Mouse (Mus musculus): Measurements from ENCODE around the gene Ano6. TPM values are rescaled to one million over a fixed set of nuclear protein-coding genes. Genes with fewer than 3 reads are reported as not detected.

Ano6 gene
- total RNA-seq, 2 experiments from 2014 or later, result 26.7 TPM

DNA sequence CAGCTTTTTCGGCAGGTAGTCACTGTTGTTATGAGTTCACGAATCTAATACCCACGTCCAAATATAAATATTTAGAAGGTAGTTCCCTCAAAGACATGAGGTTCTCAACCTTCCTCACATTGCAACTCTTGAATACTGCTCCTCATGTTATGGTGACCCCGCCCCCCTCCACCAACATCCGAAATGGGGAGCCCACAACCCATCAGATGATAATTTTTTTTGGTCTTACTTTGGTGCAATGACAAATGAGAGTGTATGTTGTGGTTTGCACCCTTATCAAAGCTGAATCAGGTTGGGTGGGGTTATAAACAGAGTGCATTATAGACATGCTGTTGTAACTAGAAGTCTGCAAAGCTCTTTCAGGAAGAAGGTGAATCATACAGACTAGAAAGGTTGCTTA lies 99.7 kb downstream of the Ano6 start:
- DNase-seq, result no peak

DNA sequence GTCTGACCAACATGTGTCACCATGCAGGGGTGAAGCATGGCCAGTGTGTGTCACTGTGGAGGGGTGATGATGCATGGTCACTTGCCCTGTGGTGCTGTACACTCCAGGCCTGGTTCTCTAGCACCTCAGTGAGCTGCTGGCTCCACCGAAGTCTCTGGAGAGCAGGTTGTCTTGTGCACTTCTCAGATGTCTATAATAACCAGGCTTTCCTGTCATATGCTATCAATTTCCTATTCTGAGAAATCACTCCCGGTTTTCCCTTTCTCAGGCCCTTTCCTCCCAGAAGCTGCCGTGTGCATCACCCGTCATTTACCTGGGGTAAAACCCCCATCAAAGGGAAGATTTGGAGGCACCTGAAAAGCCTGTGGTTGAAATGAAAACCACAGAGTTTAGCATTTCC lies 101.5 kb downstream of the Ano6 start:
- no peak for DNase-seq

DNA sequence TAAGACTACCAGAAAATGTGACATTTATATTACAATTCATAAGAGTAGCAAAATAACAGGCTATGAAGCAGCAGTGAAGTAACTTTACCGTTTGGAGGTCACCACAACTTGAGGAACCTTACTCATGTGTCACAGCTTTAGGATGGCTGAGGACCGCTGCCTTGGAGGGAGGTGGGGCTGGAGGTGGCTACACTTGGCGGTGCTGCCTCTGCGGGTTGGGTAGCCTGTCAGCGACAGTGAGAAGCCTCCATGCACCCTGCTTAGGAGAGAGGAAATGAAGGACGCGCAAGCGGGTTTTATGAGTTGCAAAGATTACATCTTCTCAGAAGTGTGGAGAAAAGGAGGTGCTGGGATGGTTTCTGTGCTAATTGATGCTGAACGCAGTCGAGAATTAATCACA lies 102.3 kb downstream of the Ano6 start:
- no peak for DNase-seq

DNA sequence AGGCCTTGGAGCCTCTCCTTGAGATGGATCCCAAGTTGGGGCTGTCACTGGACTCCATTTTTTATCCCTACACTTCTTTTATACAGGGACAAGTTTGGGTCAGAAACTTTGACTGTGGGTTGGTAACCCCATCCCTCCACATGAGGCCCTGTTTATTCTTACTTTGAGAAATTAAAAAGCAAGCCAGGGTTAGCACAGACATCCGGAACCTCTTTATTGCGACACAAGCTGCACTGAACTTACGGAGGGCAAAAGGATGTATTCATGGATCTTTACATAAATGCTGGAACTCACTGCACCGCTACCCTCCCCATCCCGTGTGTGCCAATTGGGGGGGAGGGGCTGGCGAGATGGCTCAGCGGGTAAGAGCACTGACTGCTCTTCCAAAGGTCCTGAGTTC lies 105.1 kb downstream of the Ano6 start:
- DNase-seq, result no peak

DNA sequence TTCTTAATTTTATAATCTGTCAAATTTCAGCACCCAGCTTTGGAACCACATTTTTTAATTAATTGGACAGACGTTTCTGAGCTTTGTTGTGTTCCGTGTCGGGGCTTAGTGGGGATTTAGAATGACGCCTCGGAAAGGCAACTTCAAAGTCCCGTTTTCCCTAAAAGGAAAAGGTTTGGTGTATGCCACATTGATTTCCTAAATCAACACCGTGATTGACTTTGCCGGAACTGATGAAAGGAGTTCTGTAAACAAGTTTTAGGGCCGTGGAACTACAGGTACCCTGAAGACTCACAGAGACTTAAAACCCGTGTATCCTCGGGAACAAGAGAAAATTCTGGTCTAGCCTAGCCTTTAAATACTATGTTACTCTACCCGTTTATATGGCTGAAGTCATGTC lies 107.0 kb downstream of the Ano6 start:
- no peak for DNase-seq

DNA sequence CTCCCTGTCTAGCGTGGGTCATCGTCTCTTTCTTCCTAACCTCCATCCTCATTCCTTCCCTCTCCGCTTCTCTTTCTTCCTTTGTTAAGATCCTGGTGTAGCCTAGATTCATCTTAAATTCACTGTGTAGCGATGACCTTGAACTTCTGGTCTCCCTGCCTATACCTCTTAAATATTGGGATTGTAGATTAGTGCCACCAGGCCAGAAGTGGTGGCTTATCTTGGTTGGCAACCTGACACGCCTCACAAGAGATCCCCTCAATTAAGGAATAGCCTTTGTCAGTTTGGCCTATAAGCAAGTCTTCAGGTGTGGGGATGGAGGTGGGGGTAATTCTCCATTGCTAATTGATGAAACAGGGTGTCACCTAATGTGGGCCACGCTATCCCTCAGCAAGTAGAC lies 107.8 kb downstream of the Ano6 start:
- no peak for DNase-seq

DNA sequence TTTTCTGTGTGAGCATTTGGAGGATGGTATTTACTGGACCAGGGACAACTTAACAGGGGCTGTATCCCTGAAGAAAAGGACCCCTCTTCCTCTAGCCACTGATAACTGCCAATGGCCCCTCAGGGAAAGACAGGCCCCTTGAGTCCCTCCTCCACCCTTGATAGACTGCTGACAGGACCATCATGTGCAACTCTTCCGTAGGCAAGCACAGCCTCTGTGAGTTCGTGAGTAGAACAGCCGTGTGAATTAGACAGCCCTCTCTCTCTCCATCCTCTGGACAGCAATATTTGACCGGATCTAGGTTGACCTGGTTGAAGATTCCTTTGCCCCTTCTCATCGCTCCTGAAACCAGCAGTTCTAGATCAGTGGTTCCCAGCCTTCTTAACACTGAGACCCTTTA lies 111.8 kb downstream of the Ano6 start:
- DNase-seq, result no peak

DNA sequence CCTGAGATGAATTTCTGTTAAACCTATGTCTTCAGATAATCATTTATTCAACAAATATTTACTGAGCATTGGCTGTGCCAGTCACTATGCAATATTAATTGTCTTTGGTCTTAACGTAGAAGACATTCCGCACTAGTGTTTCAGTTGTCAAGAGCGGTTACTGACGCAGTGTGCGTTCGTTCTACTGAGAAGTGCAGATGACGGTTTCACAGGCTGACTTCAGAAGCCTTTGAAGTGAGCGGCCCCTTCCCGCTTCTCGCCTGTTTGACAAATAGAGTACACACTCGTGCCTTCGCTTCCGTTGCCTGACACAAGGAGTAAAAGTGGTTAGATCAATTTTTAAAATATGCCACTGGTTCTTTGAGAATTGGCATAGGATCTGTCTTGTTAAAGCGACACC lies 113.6 kb downstream of the Ano6 start:
- DNase-seq, result no peak

DNA sequence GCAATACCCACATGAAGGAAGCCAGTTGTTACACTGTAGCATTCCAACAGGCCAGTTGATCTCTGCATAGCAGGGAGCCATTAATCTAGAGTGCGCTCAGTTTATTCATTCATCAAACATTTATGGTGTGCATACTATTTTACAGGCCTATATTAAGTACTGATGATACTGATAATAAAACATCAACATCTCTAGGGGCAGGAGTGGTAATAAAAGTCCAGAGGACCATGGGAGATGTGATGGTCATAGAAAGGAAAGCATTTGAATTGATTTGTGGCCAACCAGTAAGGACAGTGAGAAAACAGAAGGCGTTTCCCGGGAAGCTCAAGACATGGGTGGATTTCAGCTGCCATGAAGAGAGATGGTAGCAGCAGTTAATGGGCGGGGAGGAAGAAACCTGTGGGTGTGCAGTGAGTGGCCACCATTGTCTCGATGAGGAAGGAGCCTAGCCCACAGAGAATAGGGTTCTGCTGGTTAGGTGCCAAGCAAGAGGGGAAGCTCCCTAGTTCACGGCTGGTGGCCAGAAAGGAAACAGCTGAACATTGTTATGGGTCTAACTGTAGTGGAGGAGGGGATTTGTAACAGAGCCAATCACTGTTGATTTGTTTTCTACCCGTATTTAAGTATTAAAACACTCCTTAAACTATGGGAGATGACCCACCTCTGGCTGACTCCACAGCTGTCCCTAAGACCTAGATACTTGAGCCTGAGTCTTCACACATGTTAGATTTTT lies 115.5 kb downstream of the Ano6 start:
- no peak for DNase-seq

DNA sequence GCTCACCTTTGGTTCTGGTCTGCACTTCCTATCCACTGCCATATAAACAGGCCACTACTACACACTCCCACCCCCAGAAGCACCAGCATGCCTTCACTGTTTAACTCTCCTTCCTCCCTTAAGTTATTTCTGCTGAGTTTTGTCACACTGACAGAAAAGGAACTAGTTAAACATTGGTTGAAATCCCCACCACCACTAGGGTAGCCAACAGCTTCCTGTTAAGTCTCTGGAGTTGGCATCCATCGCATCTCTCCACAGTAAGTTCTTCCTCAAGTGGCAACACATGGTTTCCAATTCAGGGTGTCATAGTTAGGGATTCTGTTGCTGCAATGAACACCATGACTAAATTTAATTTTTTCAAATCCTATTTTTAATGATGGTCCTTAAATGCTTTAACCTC lies 116.2 kb downstream of the Ano6 start:
- no peak for DNase-seq

DNA sequence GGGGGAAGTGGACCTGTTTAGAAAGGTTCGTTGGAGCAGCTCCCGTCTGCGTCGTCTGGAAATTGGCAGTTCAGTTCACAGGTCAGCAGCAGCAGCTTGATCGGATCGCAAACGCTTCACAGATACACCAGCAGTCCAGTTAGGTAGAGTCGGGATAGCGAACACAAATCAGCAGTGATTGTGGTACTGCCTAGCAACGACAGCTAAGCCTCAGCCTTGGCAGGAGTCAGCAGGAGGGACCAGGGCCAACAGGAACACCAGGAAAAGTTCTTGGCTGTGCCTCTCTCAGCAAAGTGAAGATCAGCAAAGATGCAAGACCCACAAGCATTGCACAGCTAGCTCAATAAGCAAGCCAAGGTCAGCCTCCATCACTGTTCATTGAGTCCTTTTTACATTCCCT lies 116.7 kb downstream of the Ano6 start:
- peak; percentile 56 to 64 for DNase-seq

DNA sequence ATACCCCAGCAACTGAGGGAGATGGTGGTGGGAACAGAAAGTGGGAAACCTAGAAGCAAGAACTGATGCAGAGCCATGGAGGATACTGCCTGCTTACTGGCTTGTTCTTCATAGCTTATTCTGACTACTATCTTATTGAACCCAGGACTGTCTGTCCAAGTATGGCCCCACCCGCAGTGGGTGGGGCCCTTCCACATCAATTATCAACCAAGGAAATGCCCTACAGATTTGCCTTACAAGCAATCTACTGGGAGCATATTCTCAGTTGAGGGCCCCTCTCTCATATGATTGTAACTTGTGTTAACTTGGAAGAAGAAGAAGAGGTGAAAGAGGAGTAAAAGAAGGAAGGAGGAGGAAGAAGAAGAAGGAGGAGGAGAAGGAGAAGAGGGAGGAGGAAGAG lies 117.3 kb downstream of the Ano6 start:
- DNase-seq, result no peak

DNA sequence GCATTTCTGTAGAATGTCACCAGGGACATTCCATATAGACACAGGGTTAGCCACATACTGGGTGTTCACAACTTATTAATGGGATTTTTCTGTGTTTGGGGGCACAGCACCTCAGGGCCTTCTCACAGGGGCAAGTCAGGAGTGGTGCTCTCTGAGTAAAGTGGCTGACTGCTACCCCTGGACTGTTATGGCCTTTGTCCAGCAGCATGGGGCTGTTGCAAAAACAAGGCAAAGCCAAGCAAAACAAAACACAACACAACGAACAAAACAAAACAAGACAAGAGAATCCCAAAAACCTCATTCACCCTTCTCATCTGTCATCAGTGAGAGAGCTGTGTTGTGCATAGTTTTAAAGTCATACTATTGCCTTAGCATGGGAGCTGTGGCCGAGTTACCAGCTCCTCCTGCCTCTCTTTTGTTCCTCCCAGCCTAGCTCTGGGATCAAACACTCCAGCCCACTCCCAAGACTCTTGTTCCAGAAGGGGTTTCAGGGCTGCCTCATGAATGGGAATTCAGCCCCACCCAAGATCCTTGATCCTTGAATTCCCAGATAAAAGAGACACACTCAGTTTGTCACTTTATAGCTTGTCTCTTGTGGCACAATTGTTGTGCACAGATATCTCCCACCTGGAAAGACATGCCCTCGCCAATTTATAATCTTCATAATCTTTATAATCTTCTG lies 119.6 kb downstream of the Ano6 start:
- DNase-seq, result no peak

DNA sequence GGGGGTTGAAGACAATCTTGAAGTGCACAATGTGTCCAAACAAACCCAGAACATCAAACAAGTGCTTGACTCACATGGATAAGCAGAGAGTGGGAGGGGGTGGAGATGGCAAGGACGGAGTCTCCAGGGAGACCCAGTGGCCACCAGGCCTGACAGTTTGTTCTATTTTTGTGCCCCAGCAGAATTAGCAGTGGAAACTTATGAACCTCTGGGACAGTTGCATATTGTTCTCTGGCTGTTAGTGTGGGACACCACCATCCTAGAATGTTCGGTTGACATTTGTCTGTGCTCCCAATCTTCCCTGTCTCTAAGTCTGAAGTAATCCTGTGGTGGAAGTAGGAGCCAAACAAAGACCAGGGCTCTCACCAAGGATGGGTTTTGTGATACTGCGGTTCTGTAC lies 124.3 kb downstream of the Ano6 start:
- no peak for DNase-seq

DNA sequence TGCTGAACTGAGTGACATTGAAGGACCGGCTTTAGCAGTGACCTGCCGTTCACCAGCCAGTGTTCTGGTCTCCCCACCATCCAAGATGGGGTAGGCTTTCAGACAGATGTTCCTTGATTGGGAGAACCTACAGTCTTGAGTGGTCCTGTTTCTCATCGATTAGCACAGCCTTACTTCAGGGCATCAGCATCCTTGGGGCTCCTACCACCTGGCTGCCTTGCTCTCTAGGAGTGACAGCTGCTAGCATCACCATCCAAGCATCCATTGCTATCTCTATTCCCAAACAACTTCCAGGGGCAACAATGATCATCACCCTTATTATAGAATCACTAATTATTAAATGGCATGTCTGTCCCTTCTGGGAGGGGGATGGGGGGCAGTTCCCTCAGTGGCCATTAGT lies 124.8 kb downstream of the Ano6 start:
- DNase-seq, result no peak

DNA sequence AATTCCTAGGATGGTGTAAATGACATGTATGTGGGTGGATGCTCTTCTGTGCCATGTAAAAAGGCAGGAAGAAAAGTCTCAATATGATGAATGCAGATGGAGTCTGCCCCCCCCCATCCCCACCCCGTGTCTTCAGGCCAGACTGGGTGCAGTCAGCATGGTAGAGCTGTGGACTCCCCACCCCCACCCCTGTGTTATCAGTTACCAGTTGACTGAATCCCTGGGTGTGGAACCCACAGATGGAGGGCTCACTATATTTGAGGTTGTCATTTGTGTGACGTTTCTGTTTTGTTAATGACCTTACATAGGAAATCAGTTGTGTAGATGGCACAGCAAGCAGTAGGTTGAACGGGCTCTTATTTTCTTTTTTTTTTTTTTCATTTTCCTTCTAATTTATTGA lies 126.7 kb downstream of the Ano6 start:
- DNase-seq, result no peak

DNA sequence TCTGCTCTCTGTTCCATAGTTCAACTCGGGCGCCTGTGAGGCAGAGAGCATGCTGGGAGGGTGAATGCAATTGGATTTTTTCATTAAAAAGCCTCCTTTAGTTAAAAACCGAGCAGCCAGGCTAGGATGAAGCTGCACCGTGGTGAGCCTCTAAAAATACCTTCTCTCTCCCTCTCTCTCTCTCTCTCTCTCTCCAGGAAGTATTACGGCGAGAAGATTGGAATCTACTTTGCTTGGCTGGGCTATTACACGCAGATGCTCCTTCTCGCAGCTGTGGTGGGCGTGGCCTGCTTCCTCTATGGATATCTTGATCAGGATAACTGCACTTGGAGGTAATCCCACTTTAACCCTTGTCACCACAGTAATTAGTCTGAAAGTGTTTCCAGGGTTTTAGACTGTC lies 129.4 kb downstream of the Ano6 start:
- DNase-seq, result no peak

DNA sequence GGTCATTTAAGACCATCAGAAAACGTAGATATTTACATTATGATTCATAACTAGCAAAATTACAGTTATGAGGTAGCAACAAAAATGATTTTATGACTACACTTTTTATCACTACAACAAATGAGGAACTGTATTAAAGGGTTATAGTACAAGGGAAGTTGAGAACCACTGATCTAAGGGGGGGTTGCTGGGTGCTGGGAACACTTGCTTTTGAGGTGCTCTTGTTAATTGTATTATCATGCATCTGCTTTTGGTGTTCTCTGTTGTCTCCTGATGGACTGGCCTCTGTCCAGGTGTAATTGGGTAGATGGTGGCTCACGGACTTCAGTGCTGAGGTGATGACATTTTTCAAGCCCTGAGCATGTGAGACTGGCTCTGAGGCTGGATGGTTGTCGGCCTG lies 130.4 kb downstream of the Ano6 start:
- DNase-seq, result no peak

DNA sequence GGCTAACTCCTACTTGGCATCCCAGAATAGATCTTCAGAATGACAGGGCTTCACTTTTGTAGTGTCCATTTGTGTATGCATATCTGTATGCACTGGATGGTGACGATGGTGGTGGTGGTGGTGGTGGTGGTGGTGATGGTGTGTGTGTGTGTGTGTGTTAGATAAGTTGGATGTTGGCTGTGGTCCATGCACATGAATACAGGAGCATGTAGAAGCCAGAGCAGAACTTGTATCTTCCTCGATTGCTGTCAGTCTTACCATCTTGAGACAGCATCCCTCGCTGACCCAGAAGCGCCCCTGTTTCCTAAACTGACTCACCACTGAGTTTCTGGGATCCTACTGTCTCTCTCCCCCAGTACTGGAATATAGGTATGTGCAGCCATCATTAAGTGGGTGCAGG lies 131.0 kb downstream of the Ano6 start:
- no peak for DNase-seq

DNA sequence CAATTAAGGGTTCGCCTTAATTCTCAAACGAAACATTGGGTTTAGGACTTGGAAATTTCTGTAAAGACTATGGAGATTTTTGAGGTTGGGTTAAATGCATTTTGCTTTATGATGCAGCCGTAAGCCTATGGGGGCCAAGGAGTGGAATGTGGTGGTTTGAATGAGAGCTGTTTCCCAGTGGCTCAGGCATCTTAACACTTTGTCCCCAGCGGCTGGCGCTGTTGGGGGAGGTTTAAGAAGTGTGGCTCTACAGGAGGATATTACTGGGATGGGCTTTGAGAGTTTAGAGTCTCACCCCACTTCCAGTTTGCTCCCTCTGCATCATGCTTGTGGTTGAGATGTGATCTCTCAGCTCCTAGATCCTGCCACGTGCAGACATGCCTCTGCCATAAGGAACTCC lies 131.9 kb downstream of the Ano6 start:
- DNase-seq, result no peak

DNA sequence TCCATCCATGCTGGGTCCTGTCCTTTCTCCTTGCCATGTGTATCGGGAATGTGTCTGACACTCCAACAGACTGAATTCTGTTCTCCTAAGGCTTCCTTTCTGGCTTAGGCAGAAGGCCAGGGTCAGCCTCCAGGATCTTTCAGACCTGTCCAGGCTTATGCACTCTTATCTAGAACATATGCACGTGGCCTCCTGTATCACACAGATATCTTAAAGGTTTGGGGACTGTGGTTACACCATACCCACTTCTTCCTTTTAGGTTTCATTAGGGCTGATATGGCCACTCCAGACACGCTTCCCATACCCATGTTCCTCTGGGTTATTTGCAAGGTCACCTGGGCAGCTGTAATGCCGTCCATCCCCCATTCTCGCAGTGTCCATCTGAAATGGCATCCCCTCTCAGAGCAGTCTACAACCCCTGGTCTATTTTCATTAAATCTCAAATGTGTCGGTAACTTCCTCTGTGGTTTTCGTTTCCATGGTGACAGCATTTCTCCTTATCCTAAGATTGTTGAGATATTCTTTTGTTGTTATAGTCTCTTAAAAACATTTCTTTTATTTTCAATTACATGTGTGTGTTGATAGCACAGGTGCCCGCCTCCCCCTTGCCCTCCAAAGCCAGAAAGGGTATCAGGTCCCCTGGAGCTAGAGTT lies 134.8 kb downstream of the Ano6 start:
- DNase-seq, result no peak

DNA sequence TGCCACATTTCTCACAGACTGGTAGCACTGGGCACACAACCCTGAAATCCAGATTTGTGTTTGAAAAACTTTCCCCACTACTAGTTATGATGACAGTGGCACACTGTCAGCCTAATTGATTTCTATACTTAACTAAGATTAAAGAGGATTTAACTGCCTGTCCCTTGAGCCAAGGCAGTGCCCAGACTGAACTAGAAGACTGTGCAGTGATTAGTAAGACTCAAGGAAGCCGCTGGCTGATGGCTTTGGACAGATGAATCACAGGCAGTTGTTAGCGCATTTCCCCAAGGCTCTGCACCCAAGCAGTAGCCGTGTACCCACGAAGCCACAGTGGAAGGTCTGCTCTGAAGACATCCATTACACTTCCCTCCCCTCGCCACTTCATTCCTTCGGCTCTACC lies 138.4 kb downstream of the Ano6 start:
- no peak for DNase-seq

DNA sequence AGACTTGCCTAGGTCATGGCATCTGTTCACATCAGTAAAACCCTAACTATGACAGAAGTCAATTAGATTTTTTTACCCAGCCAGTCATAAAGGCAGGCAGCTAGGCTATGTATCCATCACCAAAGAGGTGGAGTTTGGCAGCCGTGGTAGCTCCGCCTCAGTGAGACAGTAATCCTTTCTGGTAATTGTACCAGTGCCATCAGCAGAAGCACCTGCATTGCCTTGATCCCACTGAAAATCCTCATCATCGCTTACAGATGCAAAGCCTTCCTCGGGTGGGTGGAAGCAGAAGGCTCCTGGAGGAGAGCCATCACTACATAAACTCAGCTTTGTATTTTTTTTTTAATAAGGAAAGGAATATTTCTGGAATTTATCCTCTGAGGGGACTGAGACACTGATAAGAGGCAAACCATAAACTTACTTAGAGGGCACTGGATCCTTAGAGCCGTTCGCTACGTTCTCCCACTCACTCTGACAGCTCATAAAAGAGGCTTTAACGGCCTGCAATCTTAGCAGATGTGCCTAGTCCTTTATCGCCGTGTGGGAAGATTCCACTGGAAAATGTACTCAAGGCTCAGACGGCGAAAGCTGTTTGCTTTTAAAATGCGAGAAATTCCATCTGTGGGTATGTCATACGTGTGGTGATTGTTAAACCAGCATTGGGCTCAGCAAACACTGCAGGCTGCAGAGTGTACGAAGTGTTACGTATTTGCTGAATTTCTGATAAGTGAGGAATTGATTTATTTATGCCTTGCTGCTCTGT lies 140.6 kb downstream of the Ano6 start:
- peak; percentile 31 to 37 for DNase-seq
